ENCODE assay signal across 8 mouse cellular contexts in genomic region chr5:37290983-37291382, GRCm38 (mm10). TPM values are rescaled to one million over a fixed set of nuclear protein-coding genes. Genes with fewer than 3 reads are reported as not detected.
DNase-seq lines count a peak whose midpoint lies in the region; ATAC-seq and TF ChIP-seq lines count a peak whose summit lies in the region.

No protein-coding gene starts in this region.

- H3K36me3 ChIP-seq in kidney, adult 2 months (ENCODE audit: control insufficient read depth, insufficient read depth, low read length): no peaks in the 10 kb centered on the region
- H3K36me3 ChIP-seq in MEL (ENCODE audit: control insufficient read depth in 1 of 2, insufficient read depth in 2 of 2, low read length in 2 of 2): no peaks in the 10 kb centered on the region
- H3K36me3 ChIP-seq in embryonic facial prominence, embryonic 10.5 days (replicated peaks): peaks cover 54% of the 10 kb centered on the region
- H3K36me3 ChIP-seq in hindbrain, embryonic 12.5 days: peaks cover 56% of the 10 kb centered on the region

- TF ChIP-seq RAD21 in MEL (IDR thresholded peaks at IDR 0.05; ENCODE audit: low read depth, low read length): no peak

- DNase-seq in kidney, adult 2 months: no peak
- no peak for DNase-seq in kidney, adult 18-20 months
- DNase-seq in A20 (ENCODE audit: low read depth, low spot score) (peak; percentile 47), MEL (ENCODE audit: low read depth, low spot score) (no peak)
- DNase-seq in embryonic facial prominence, embryonic 10.5 days (ENCODE audit: low spot score): peak; percentile 25
- DNase-seq in urinary bladder, postnatal 10 days (ENCODE audit: low spot score): no peak
- DNase-seq in spleen, postnatal 14 days (ENCODE audit: low spot score in 2 of 2): no peak

- H3K27me3 ChIP-seq in kidney, adult 2 months (replicated peaks; ENCODE audit: control insufficient read depth, insufficient read depth, low read length): no peaks in the 10 kb centered on the region
- H3K27me3 ChIP-seq in MEL (ENCODE audit: control insufficient read depth in 1 of 2, insufficient read depth in 2 of 2, low read length in 2 of 2): no peaks in the 10 kb centered on the region
- H3K27me3 ChIP-seq in embryonic facial prominence, embryonic 10.5 days (replicated peaks; ENCODE audit: low read depth, poor library complexity, severe bottlenecking): no peaks in the 10 kb centered on the region
- no peaks in the 10 kb centered on the region for H3K27me3 ChIP-seq in hindbrain, embryonic 12.5 days

- H3K9ac ChIP-seq in MEL (ENCODE audit: control insufficient read depth, low read depth, low read length, poor library complexity, severe bottlenecking): no peak overlapping the region
- no peak overlapping the region for H3K9ac ChIP-seq in hindbrain, embryonic 12.5 days

- no peaks in the 10 kb centered on the region for H3K9me3 ChIP-seq in MEL (replicated peaks; ENCODE audit: insufficient read depth, low read length)
- no peaks in the 10 kb centered on the region for H3K9me3 ChIP-seq in embryonic facial prominence, embryonic 10.5 days
- no peaks in the 10 kb centered on the region for H3K9me3 ChIP-seq in hindbrain, embryonic 12.5 days (replicated peaks)

- H3K4me3 ChIP-seq in kidney, adult 2 months (ENCODE audit: insufficient read depth, low read depth, low read length): no peak overlapping the region
- H3K4me3 ChIP-seq in MEL (ENCODE audit: control insufficient read depth in 1 of 2, insufficient read depth in 1 of 2, low read depth in 2 of 2, low read length in 2 of 2): no peak overlapping the region
- no peak overlapping the region for H3K4me3 ChIP-seq in embryonic facial prominence, embryonic 10.5 days
- H3K4me3 ChIP-seq in hindbrain, embryonic 12.5 days: no peak overlapping the region

- no peaks in the 10 kb centered on the region for H3K79me2 ChIP-seq in MEL (ENCODE audit: control insufficient read depth, insufficient read depth, low read length, poor library complexity)

- WGBS in kidney, adult 2 months: 70% methylated on average over 9 of the region's 9 CpGs
- 66% methylated on average over 9 of the region's 9 CpGs for WGBS in embryonic facial prominence, embryonic 10.5 days
- WGBS in hindbrain, embryonic 12.5 days: 68% methylated on average over 9 of the region's 9 CpGs

- H3K4me2 ChIP-seq in hindbrain, embryonic 12.5 days (replicated peaks): no peak overlapping the region

- no peak overlapping the region for H3K27ac ChIP-seq in kidney, adult 2 months (ENCODE audit: insufficient read depth, low read depth, low read length)
- H3K27ac ChIP-seq in MEL (ENCODE audit: control insufficient read depth, low read depth, low read length): no peak overlapping the region
- H3K27ac ChIP-seq in embryonic facial prominence, embryonic 10.5 days (replicated peaks): no peak overlapping the region
- no peak overlapping the region for H3K27ac ChIP-seq in hindbrain, embryonic 12.5 days

- no peak for TF ChIP-seq EP300 in MEL (IDR thresholded peaks at IDR 0.05; ENCODE audit: low read depth in 1 of 2, low read length in 2 of 2)

- no peaks in the 10 kb centered on the region for H3K4me1 ChIP-seq in kidney, adult 2 months (ENCODE audit: control insufficient read depth, insufficient read depth, low read length)
- H3K4me1 ChIP-seq in MEL (ENCODE audit: control insufficient read depth in 1 of 2, insufficient read depth in 2 of 2, low read length in 2 of 2): no peaks in the 10 kb centered on the region
- no peaks in the 10 kb centered on the region for H3K4me1 ChIP-seq in embryonic facial prominence, embryonic 10.5 days
- H3K4me1 ChIP-seq in hindbrain, embryonic 12.5 days: no peaks in the 10 kb centered on the region

- TF ChIP-seq CTCF in kidney, adult 2 months (conservative IDR thresholded peaks at IDR 0.05; ENCODE audit: insufficient read depth, insufficient read length, low read depth, low read length): peak; percentile 41
- TF ChIP-seq CTCF in MEL (IDR thresholded peaks at IDR 0.05 in 2 of 3, conservative IDR thresholded peaks at IDR 0.05 in 1 of 3; ENCODE audit: control insufficient read depth in 1 of 3, insufficient read depth in 1 of 3, low read depth in 2 of 3, low read length in 3 of 3, poor library complexity in 1 of 3, severe bottlenecking in 1 of 3): peak; percentile 2 to 42 (median 36); a peak in 5 of 6 replicates

- no peak for TF ChIP-seq POLR2A in kidney, adult 2 months (IDR thresholded peaks at IDR 0.05; ENCODE audit: low read depth, low read length)
- no peak for TF ChIP-seq POLR2A in MEL (IDR thresholded peaks at IDR 0.05; ENCODE audit: control insufficient read depth in 1 of 2, insufficient read depth in 1 of 2, low read depth in 1 of 2, low read length in 2 of 2, poor library complexity in 1 of 2)

- ATAC-seq in hindbrain, embryonic 12.5 days (ENCODE audit: low FRiP score): no peak

TF ChIP-seq in MEL, 35 proteins besides CTCF, POLR2A, EP300 and RAD21:
- TF ChIP-seq UBTF (IDR thresholded peaks at IDR 0.05; ENCODE audit: borderline replicate concordance, insufficient read depth, low read depth, low read length) (no peak), MYC (IDR thresholded peaks at IDR 0.05; ENCODE audit: low read depth, low read length) (no peak), TCF12 (IDR thresholded peaks at IDR 0.05; ENCODE audit: low read depth, low read length) (no peak), ZKSCAN1 (IDR thresholded peaks at IDR 0.05; ENCODE audit: low read depth, low read length) (no peak), SMC3 (IDR thresholded peaks at IDR 0.05; ENCODE audit: low read depth, low read length) (no peak), POLR2AphosphoS5 (IDR thresholded peaks at IDR 0.05; ENCODE audit: borderline replicate concordance, low read depth, low read length) (no peak), CHD2 (IDR thresholded peaks at IDR 0.05; ENCODE audit: low read length) (no peak), HCFC1 (IDR thresholded peaks at IDR 0.05; ENCODE audit: low read depth, low read length) (no peak), ETS1 (IDR thresholded peaks at IDR 0.05; ENCODE audit: low read depth, low read length) (no peak), KAT2A (conservative IDR thresholded peaks at IDR 0.05; ENCODE audit: low read depth, low read length) (no peak), MAX (IDR thresholded peaks at IDR 0.05; ENCODE audit: low read length) (no peak), RCOR1 (IDR thresholded peaks at IDR 0.05; ENCODE audit: low read depth, low read length) (no peak), ZMIZ1 (IDR thresholded peaks at IDR 0.05; ENCODE audit: low read depth, low read length) (no peak), MYB (IDR thresholded peaks at IDR 0.05; ENCODE audit: low read depth, low read length) (no peak), TAL1 (IDR thresholded peaks at IDR 0.05; ENCODE audit: low read length) (no peak), MAZ (IDR thresholded peaks at IDR 0.05; ENCODE audit: low read depth, low read length) (no peak)

RNA-seq across cellular contexts. Expression of gene Evc, which starts 45.7 kb away (rescaled TPM):
- polyA plus RNA-seq in kidney, adult 2 months (2012; rRNA removed): 95.8 and 101 TPM in 2 replicates
- total RNA-seq in MEL (2012; rRNA removed): not detected in 2 replicates
- not detected for polyA plus RNA-seq in MEL (2012; ENCODE audit: insufficient read depth in 1 of 2, insufficient read length in 2 of 2, low read depth in 1 of 2, low replicate concordance in 2 of 2, missing spikeins in 1 of 2)
- 25.0 and 28.7 TPM in 2 replicates for polyA plus RNA-seq in embryonic facial prominence, embryonic 10.5 days (2016; fragmentation: Nextera tagmentation; extraction: Ambion mirVana)
- 17.2 and 18.3 TPM in 2 replicates for polyA plus RNA-seq in hindbrain, embryonic 12.5 days (2016; fragmentation: Nextera tagmentation; extraction: Ambion mirVana)

RNA-seq across cellular contexts. Expression of gene Evc2, which starts 47.3 kb away (rescaled TPM):
- 29.0 and 36.4 TPM in 2 replicates for polyA plus RNA-seq in kidney, adult 2 months (2012; rRNA removed)
- not detected in 2 replicates for total RNA-seq in MEL (2012; rRNA removed)
- polyA plus RNA-seq in MEL (2012; ENCODE audit: insufficient read depth in 1 of 2, insufficient read length in 2 of 2, low read depth in 1 of 2, low replicate concordance in 2 of 2, missing spikeins in 1 of 2): not detected
- polyA plus RNA-seq in embryonic facial prominence, embryonic 10.5 days (2016; fragmentation: Nextera tagmentation; extraction: Ambion mirVana): 21.7 and 21.9 TPM in 2 replicates
- 12.3 and 13.3 TPM in 2 replicates for polyA plus RNA-seq in hindbrain, embryonic 12.5 days (2016; fragmentation: Nextera tagmentation; extraction: Ambion mirVana)

RNA-seq across cellular contexts. Expression of gene Crmp1, which starts 49.2 kb away (rescaled TPM):
- polyA plus RNA-seq in kidney, adult 2 months (2012; rRNA removed): 0.57 and 0.59 TPM in 2 replicates
- total RNA-seq in MEL (2012; rRNA removed): not detected in 2 replicates
- not detected for polyA plus RNA-seq in MEL (2012; ENCODE audit: insufficient read depth in 1 of 2, insufficient read length in 2 of 2, low read depth in 1 of 2, low replicate concordance in 2 of 2, missing spikeins in 1 of 2)
- 80.2 and 88.4 TPM in 2 replicates for polyA plus RNA-seq in embryonic facial prominence, embryonic 10.5 days (2016; fragmentation: Nextera tagmentation; extraction: Ambion mirVana)
- polyA plus RNA-seq in hindbrain, embryonic 12.5 days (2016; fragmentation: Nextera tagmentation; extraction: Ambion mirVana): 497 and 557 TPM in 2 replicates

Comparison
In these comparisons a context has a peak if more than half of its experiments do, and no peak if none do; other contexts are left out.
1. DNase-seq: peak in A20 (single experiment) and embryonic facial prominence, embryonic 10.5 days (single experiment); none in kidney, adult 2 months (single experiment), kidney, adult 18-20 months (single experiment), MEL (single experiment), urinary bladder, postnatal 10 days (single experiment) and spleen, postnatal 14 days (0 of 2).
2. RNA of gene Evc, which starts 45.7 kb away (polyA plus RNA-seq): 95.8 to 101 TPM in kidney, adult 2 months, 25.0 to 28.7 TPM in embryonic facial prominence, embryonic 10.5 days and 17.2 to 18.3 TPM in hindbrain, embryonic 12.5 days; not detected in MEL; every median in the first group is over 10 times any median in the second.
3. RNA of gene Evc2, which starts 47.3 kb away (polyA plus RNA-seq): 29.0 to 36.4 TPM in kidney, adult 2 months, 21.7 to 21.9 TPM in embryonic facial prominence, embryonic 10.5 days and 12.3 to 13.3 TPM in hindbrain, embryonic 12.5 days; not detected in MEL; every median in the first group is over 10 times any median in the second.
4. RNA of gene Crmp1, which starts 49.2 kb away (polyA plus RNA-seq): 497 to 557 TPM in hindbrain, embryonic 12.5 days and 80.2 to 88.4 TPM in embryonic facial prominence, embryonic 10.5 days; 0.57 to 0.59 TPM in kidney, adult 2 months and not detected in MEL; every median in the first group is over 10 times any median in the second.